Mouse (Mus musculus): ENCODE measurements around the gene Ifnab. TPM values are rescaled to one million over a fixed set of nuclear protein-coding genes. Genes with fewer than 3 reads are reported as not detected.
A peak's percentile ranks its signal among the peaks of the same experiment; 100 is the strongest.

The Ifnab gene
- polyA plus RNA-seq, 1 experiment from 2014 or later = not detected

- Histone ChIP-seq H3K4me2 (no peak overlapping the region), H3K9me3 (no peaks in the 10 kb centered on the region), H3K4me3 (no peak overlapping the region), H3K4me1 (replicated peaks) (no peaks in the 10 kb centered on the region), H3K36me3 (no peaks in the 10 kb centered on the region), H3K27me3 (0 out of 2 replicates have a peak, but pooled peaks cover 4% of the 10 kb centered on the region), H3K27ac (no peak overlapping the region), H3K9ac (no peak overlapping the region)
- ATAC-seq (ENCODE audit: low FRiP score) = no peak
- 73% methylated on average over 1 of the region's 1 CpGs for WGBS
These were observed 8.1 kb upstream of the Ifnab start for GRCm38 (mm10) chr4:88699301-88699700.

GRCm38 (mm10) chr4:88698781-88699180 is 7.6 kb upstream of the Ifnab start:
- 0 out of 2 replicates have a peak, but pooled peaks cover 4% of the 10 kb centered on the region for H3K27me3 ChIP-seq
- no peak for ATAC-seq (ENCODE audit: low FRiP score)
- no peaks in the 10 kb centered on the region for H3K9me3 ChIP-seq
- H3K4me2 ChIP-seq = no peak overlapping the region
- H3K9ac ChIP-seq = no peak overlapping the region
- no peak overlapping the region for H3K27ac ChIP-seq
- H3K36me3 ChIP-seq = no peaks in the 10 kb centered on the region
- WGBS = 88% methylated on average over 5 of the region's 5 CpGs
- H3K4me1 ChIP-seq (replicated peaks) = no peaks in the 10 kb centered on the region
- H3K4me3 ChIP-seq = no peak overlapping the region

DNA sequence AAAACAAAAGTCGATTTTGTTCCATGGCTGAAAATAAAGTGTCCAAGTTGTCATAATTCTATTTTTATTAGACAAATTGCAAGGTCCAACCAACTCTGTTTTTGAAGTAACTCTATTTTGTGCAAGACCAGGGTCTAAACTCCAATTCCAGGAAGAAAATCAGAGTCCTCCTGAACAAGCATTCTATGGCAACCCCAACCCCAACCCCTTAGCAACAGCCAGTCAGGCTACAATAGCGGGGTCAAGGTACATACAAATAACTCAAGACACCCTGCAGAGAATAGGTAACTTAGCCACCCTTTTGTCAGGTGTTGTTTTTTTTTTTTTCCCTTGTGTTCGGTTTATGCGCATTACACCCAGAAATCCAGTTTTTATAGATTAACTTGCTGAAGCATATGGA is 6.6 kb upstream of the Ifnab start:
- no peak overlapping the region for H3K4me3 ChIP-seq
- no peaks in the 10 kb centered on the region for H3K9me3 ChIP-seq
- H3K4me1 ChIP-seq (replicated peaks) = no peaks in the 10 kb centered on the region
- WGBS = 84% methylated on average over 4 of the region's 4 CpGs
- no peak overlapping the region for H3K27ac ChIP-seq
- no peak overlapping the region for H3K9ac ChIP-seq
- H3K27me3 ChIP-seq = 0 out of 2 replicates have a peak, but pooled peaks cover 4% of the 10 kb centered on the region
- no peak for ATAC-seq (ENCODE audit: low FRiP score)
- no peaks in the 10 kb centered on the region for H3K36me3 ChIP-seq
- no peak overlapping the region for H3K4me2 ChIP-seq

- no peaks in the 10 kb centered on the region for H3K4me1 ChIP-seq (replicated peaks)
- H3K27ac ChIP-seq = no peak overlapping the region
- 0 out of 2 replicates have a peak, but pooled peaks cover 4% of the 10 kb centered on the region for H3K27me3 ChIP-seq
- H3K36me3 ChIP-seq = no peaks in the 10 kb centered on the region
- H3K4me2 ChIP-seq = no peak overlapping the region
- H3K4me3 ChIP-seq = no peak overlapping the region
- 61% methylated on average over 6 of the region's 6 CpGs for WGBS
- no peaks in the 10 kb centered on the region for H3K9me3 ChIP-seq
- no peak for ATAC-seq (ENCODE audit: low FRiP score)
- H3K9ac ChIP-seq = no peak overlapping the region
These were observed 5.9 kb upstream of the Ifnab start for GRCm38 (mm10) chr4:88697108-88697507.

GRCm38 (mm10) chr4:88696237-88696884 is 5.2 kb upstream of the Ifnab start:
- Histone ChIP-seq H3K9me3 (no peaks in the 10 kb centered on the region), H3K27ac (no peak overlapping the region), H3K4me1 (replicated peaks) (no peaks in the 10 kb centered on the region), H3K9ac (no peak overlapping the region), H3K4me2 (no peak overlapping the region), H3K4me3 (no peak overlapping the region), H3K27me3 (0 out of 2 replicates have a peak, but pooled peaks cover 4% of the 10 kb centered on the region), H3K36me3 (no peaks in the 10 kb centered on the region)
- peak; percentile 83; the same call in 1 of the 2 replicates for ATAC-seq (ENCODE audit: low FRiP score)
- 24% methylated on average over 3 of the region's 3 CpGs for WGBS

DNA sequence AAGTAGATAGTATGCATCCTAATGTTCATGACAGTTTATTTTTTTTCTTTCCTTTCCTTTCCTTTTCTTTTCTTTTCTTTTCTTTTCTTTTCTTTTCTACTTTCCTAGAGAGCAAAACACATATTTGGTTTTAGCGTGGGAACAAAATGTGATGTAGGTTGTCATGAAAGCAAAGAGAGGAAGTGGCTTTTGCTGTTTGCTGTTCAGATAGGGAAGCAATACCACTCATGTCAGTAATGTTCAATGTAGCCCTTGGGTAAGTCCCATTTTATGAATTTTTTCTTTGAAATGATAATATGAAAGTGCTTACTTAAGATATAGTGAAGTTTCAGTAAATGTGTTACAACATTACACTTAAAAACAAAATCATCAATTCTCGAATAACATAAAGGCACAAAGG is 2.2 kb upstream of the Ifnab start:
- H3K36me3 ChIP-seq = no peaks in the 10 kb centered on the region
- H3K4me1 ChIP-seq (replicated peaks) = no peaks in the 10 kb centered on the region
- H3K9ac ChIP-seq = no peak overlapping the region
- no peak overlapping the region for H3K4me2 ChIP-seq
- H3K27me3 ChIP-seq = 0 out of 2 replicates have a peak, but pooled peaks cover 4% of the 10 kb centered on the region
- no peak overlapping the region for H3K4me3 ChIP-seq
- ATAC-seq (ENCODE audit: low FRiP score) = no peak
- no peaks in the 10 kb centered on the region for H3K9me3 ChIP-seq
- WGBS = 91% methylated on average over 2 of the region's 2 CpGs
- no peak overlapping the region for H3K27ac ChIP-seq

- no peaks in the 10 kb centered on the region for H3K36me3 ChIP-seq
- H3K4me2 ChIP-seq = no peak overlapping the region
- H3K27me3 ChIP-seq = 0 out of 2 replicates have a peak, but pooled peaks cover 4% of the 10 kb centered on the region
- no peaks in the 10 kb centered on the region for H3K4me1 ChIP-seq (replicated peaks)
- no peaks in the 10 kb centered on the region for H3K9me3 ChIP-seq
- WGBS = 100% methylated on average over 1 of the region's 1 CpGs
- no peak for ATAC-seq (ENCODE audit: low FRiP score)
- H3K27ac ChIP-seq = no peak overlapping the region
- no peak overlapping the region for H3K4me3 ChIP-seq
- no peak overlapping the region for H3K9ac ChIP-seq
These were observed 1.4 kb upstream of the Ifnab start for GRCm38 (mm10) chr4:88692537-88692936.

- H3K27ac ChIP-seq = no peak within 1 kb of the TSS
- no peaks in the 10 kb centered on the region for H3K27me3 ChIP-seq
- H3K4me3 ChIP-seq = no peak within 1 kb of the TSS
- no peak within 1 kb of the TSS for H3K4me2 ChIP-seq
- H3K9ac ChIP-seq = no peak within 1 kb of the TSS
- no peaks in the 10 kb centered on the region for H3K4me1 ChIP-seq (replicated peaks)
- H3K36me3 ChIP-seq = no peaks in the 10 kb centered on the region
- no peak for ATAC-seq (ENCODE audit: low FRiP score)
- 82% methylated on average over 1 of the region's 1 CpGs for WGBS
- no peaks in the 10 kb centered on the region for H3K9me3 ChIP-seq
These were observed 7.3 kb downstream of the Ifnab start, which contains the start of gene Ifna2 for GRCm38 (mm10) chr4:88683812-88684211. Gene Ifna2 (minus strand): TSS chr4:88683912.

DNA sequence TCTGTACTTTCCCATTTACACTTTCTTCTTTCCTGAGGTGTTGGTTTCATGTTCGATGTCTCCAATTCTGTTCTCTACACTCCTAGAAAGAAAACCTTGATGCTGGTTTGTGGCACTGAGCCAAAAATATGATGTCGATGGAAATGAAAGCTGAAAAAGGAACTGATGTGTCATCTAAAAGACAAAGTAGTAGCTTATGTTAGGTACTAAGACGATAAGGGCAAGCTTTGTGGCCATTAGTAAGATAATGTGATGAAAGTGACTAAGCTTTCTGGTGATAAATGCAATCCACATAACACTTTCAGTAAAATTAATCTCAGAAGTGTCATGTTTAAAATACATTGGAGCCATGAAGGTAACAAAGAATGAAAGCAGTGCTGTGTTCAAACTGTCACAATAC is 9.8 kb downstream of the Ifnab start:
- ATAC-seq (ENCODE audit: low FRiP score) = no peak

DNA sequence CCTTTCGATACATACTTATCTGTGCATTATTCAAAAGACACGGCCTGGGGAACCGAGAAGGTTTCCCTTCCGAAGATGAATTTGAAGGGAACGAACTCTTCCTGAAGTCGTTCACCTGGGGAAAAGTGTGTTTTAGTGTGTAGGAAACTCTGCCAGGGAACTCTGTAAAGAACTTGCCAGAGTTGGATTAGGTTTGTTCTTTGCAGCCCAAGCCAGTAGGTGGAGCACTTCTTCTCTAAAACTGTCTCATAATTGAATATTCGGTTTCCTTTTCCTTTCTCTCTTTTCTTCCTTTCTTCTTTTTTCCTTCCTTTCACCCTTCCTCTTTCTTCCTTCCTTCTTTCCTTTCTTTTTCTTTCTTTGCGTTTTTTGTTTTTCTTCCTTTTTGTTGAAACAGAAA is 10.8 kb downstream of the Ifnab start:
- Histone ChIP-seq H3K27me3 (no peaks in the 10 kb centered on the region), H3K4me2 (no peak overlapping the region), H3K36me3 (no peaks in the 10 kb centered on the region), H3K4me3 (no peak overlapping the region), H3K9ac (no peak overlapping the region), H3K9me3 (no peaks in the 10 kb centered on the region), H3K27ac (no peak overlapping the region), H3K4me1 (replicated peaks) (no peaks in the 10 kb centered on the region)
- ATAC-seq (ENCODE audit: low FRiP score) = no peak
- 56% methylated on average over 8 of the region's 8 CpGs for WGBS

More for the DNA sequence above, 9.8 kb downstream of the Ifnab start:
- Histone ChIP-seq H3K27me3 (no peaks in the 10 kb centered on the region), H3K9me3 (no peaks in the 10 kb centered on the region), H3K4me3 (no peak overlapping the region), H3K4me1 (replicated peaks) (no peaks in the 10 kb centered on the region), H3K36me3 (no peaks in the 10 kb centered on the region), H3K4me2 (no peak overlapping the region), H3K27ac (no peak overlapping the region), H3K9ac (no peak overlapping the region)
- WGBS = 83% methylated on average over 3 of the region's 3 CpGs

- Histone ChIP-seq H3K9ac (no peak within 1 kb of the TSS), H3K36me3 (no peaks in the 10 kb centered on the region), H3K4me3 (no peak within 1 kb of the TSS), H3K4me1 (replicated peaks) (no peaks in the 10 kb centered on the region), H3K9me3 (no peaks in the 10 kb centered on the region), H3K4me2 (no peak within 1 kb of the TSS), H3K27ac (no peak within 1 kb of the TSS), H3K27me3 (no peaks in the 10 kb centered on the region)
- no peak for ATAC-seq (ENCODE audit: low FRiP score)
- WGBS = 83% methylated on average over 1 of the region's 1 CpGs
These were observed 14.3 kb downstream of the Ifnab start, which contains the start of gene Ifna16 for GRCm38 (mm10) chr4:88676824-88677223. Gene Ifna16 (minus strand): TSS chr4:88676924.

GRCm38 (mm10) chr4:88655461-88655860 is 35.7 kb downstream of the Ifnab start:
- Histone ChIP-seq H3K27me3 (no peaks in the 10 kb centered on the region), H3K27ac (no peak overlapping the region), H3K4me3 (no peak overlapping the region), H3K9ac (no peak overlapping the region), H3K4me2 (no peak overlapping the region), H3K36me3 (no peaks in the 10 kb centered on the region), H3K9me3 (no peaks in the 10 kb centered on the region), H3K4me1 (replicated peaks) (no peaks in the 10 kb centered on the region)
- no peak for ATAC-seq (ENCODE audit: low FRiP score)
- WGBS = 64% methylated on average over 1 of the region's 1 CpGs

- H3K9me3 ChIP-seq = no peaks in the 10 kb centered on the region
- H3K9ac ChIP-seq = no peak overlapping the region
- ATAC-seq (ENCODE audit: low FRiP score) = no peak
- no peak overlapping the region for H3K27ac ChIP-seq
- no peaks in the 10 kb centered on the region for H3K27me3 ChIP-seq
- H3K4me1 ChIP-seq (replicated peaks) = no peaks in the 10 kb centered on the region
- no peak overlapping the region for H3K4me3 ChIP-seq
- no peak overlapping the region for H3K4me2 ChIP-seq
- no peaks in the 10 kb centered on the region for H3K36me3 ChIP-seq
- WGBS = 76% methylated on average over 3 of the region's 3 CpGs
These were observed 37.5 kb downstream of the Ifnab start for GRCm38 (mm10) chr4:88653644-88654043.

Measured in hindbrain, embryonic 13.5 days (tissue).